Mouse (Mus musculus): ENCODE results near the gene Cuta. TPM values are rescaled to one million over a fixed set of nuclear protein-coding genes. Genes with fewer than 3 reads are reported as not detected.
A peak's percentile ranks its signal among the peaks of the same experiment; 100 is the strongest.

The Cuta gene
- polyA plus RNA-seq, 1 experiment from 2014 or later, result 182 TPM

GRCm38 (mm10) chr17:26970221-26970620 lies 30.9 kb upstream of the Cuta start:
- Histone ChIP-seq H3K27me3 (no peaks in the 10 kb centered on the region), H3K9ac (no peak overlapping the region), H3K36me3 (peaks cover 19% of the 10 kb centered on the region), H3K4me1 (peaks cover 29% of the 10 kb centered on the region), H3K4me3 (no peak overlapping the region), H3K27ac (no peak overlapping the region), H3K9me3 (no peaks in the 10 kb centered on the region), H3K4me2 (no peak overlapping the region)
- WGBS, result 63% methylated on average over 9 of the region's 12 CpGs
- no peak for ATAC-seq (ENCODE audit: borderline replicate concordance, extremely low read depth, low FRiP score, low TSS enrichment)

GRCm38 (mm10) chr17:26969257-26969656 lies 29.9 kb upstream of the Cuta start:
- no peak overlapping the region for H3K4me3 ChIP-seq
- H3K27ac ChIP-seq, result no peak overlapping the region
- ATAC-seq (ENCODE audit: borderline replicate concordance, extremely low read depth, low FRiP score, low TSS enrichment), result no peak
- 74% methylated on average over 6 of the region's 6 CpGs for WGBS
- H3K9ac ChIP-seq, result no peak overlapping the region
- H3K27me3 ChIP-seq, result no peaks in the 10 kb centered on the region
- H3K36me3 ChIP-seq, result peaks cover 18% of the 10 kb centered on the region
- H3K4me1 ChIP-seq, result peaks cover 21% of the 10 kb centered on the region
- no peak overlapping the region for H3K4me2 ChIP-seq
- H3K9me3 ChIP-seq, result no peaks in the 10 kb centered on the region

GRCm38 (mm10) chr17:26968200-26968611 lies 28.8 kb upstream of the Cuta start:
- peaks cover 12% of the 10 kb centered on the region for H3K4me1 ChIP-seq
- H3K9me3 ChIP-seq, result no peaks in the 10 kb centered on the region
- WGBS, result 78% methylated on average over 6 of the region's 6 CpGs
- H3K27ac ChIP-seq, result no peak overlapping the region
- no peak overlapping the region for H3K4me3 ChIP-seq
- no peak for ATAC-seq (ENCODE audit: borderline replicate concordance, extremely low read depth, low FRiP score, low TSS enrichment)
- no peaks in the 10 kb centered on the region for H3K27me3 ChIP-seq
- H3K36me3 ChIP-seq, result peaks cover 22% of the 10 kb centered on the region
- H3K9ac ChIP-seq, result no peak overlapping the region
- H3K4me2 ChIP-seq, result no peak overlapping the region

GRCm38 (mm10) chr17:26967477-26967876 lies 28.1 kb upstream of the Cuta start:
- ATAC-seq (ENCODE audit: borderline replicate concordance, extremely low read depth, low FRiP score, low TSS enrichment), result no peak
- no peaks in the 10 kb centered on the region for H3K9me3 ChIP-seq
- H3K4me1 ChIP-seq, result peaks cover 12% of the 10 kb centered on the region
- no peak overlapping the region for H3K9ac ChIP-seq
- peaks cover 22% of the 10 kb centered on the region for H3K36me3 ChIP-seq
- H3K4me2 ChIP-seq, result no peak overlapping the region
- WGBS, result 88% methylated on average over 6 of the region's 6 CpGs
- no peak overlapping the region for H3K4me3 ChIP-seq
- no peaks in the 10 kb centered on the region for H3K27me3 ChIP-seq
- H3K27ac ChIP-seq, result no peak overlapping the region

- H3K4me1 ChIP-seq, result peaks cover 11% of the 10 kb centered on the region
- no peaks in the 10 kb centered on the region for H3K9me3 ChIP-seq
- no peak overlapping the region for H3K27ac ChIP-seq
- peaks cover 25% of the 10 kb centered on the region for H3K36me3 ChIP-seq
- WGBS, result 84% methylated on average over 11 of the region's 11 CpGs
- H3K9ac ChIP-seq, result no peak overlapping the region
- ATAC-seq (ENCODE audit: borderline replicate concordance, extremely low read depth, low FRiP score, low TSS enrichment), result no peak
- no peak overlapping the region for H3K4me3 ChIP-seq
- H3K27me3 ChIP-seq, result no peaks in the 10 kb centered on the region
- H3K4me2 ChIP-seq, result no peak overlapping the region
Observed at GRCm38 (mm10) chr17:26966993-26967392, 27.6 kb upstream of the Cuta start.

GRCm38 (mm10) chr17:26961572-26962240 lies 22.3 kb upstream of the Cuta start:
- Histone ChIP-seq H3K4me3 (no peak overlapping the region), H3K27me3 (no peaks in the 10 kb centered on the region), H3K36me3 (peaks cover 58% of the 10 kb centered on the region), H3K4me1 (no peaks in the 10 kb centered on the region), H3K9me3 (no peaks in the 10 kb centered on the region), H3K9ac (no peak overlapping the region), H3K27ac (no peak overlapping the region), H3K4me2 (no peak overlapping the region)
- WGBS, result 88% methylated on average over 21 of the region's 21 CpGs
- no peak for ATAC-seq (ENCODE audit: borderline replicate concordance, extremely low read depth, low FRiP score, low TSS enrichment)

- no peak overlapping the region for H3K9ac ChIP-seq
- no peaks in the 10 kb centered on the region for H3K27me3 ChIP-seq
- H3K36me3 ChIP-seq, result peaks cover 59% of the 10 kb centered on the region
- H3K9me3 ChIP-seq, result no peaks in the 10 kb centered on the region
- H3K4me2 ChIP-seq, result no peak overlapping the region
- no peak overlapping the region for H3K4me3 ChIP-seq
- H3K4me1 ChIP-seq, result no peaks in the 10 kb centered on the region
- H3K27ac ChIP-seq, result no peak overlapping the region
- ATAC-seq (ENCODE audit: borderline replicate concordance, extremely low read depth, low FRiP score, low TSS enrichment), result no peak
- 93% methylated on average over 4 of the region's 4 CpGs for WGBS
Observed at GRCm38 (mm10) chr17:26959815-26960214, 20.4 kb upstream of the Cuta start.

GRCm38 (mm10) chr17:26958880-26959279 lies 19.5 kb upstream of the Cuta start:
- Histone ChIP-seq H3K9ac (no peak overlapping the region), H3K4me1 (peaks cover 2% of the 10 kb centered on the region), H3K9me3 (no peaks in the 10 kb centered on the region), H3K4me2 (no peak overlapping the region), H3K4me3 (no peak overlapping the region), H3K27ac (no peak overlapping the region), H3K27me3 (no peaks in the 10 kb centered on the region), H3K36me3 (peaks cover 55% of the 10 kb centered on the region)
- WGBS, result 45% methylated on average over 5 of the region's 5 CpGs
- ATAC-seq (ENCODE audit: borderline replicate concordance, extremely low read depth, low FRiP score, low TSS enrichment), result no peak

GRCm38 (mm10) chr17:26957872-26958271 lies 18.5 kb upstream of the Cuta start:
- Histone ChIP-seq H3K4me3 (no peak overlapping the region), H3K4me1 (peaks cover 12% of the 10 kb centered on the region), H3K4me2 (no peak overlapping the region), H3K9ac (no peak overlapping the region), H3K36me3 (peaks cover 55% of the 10 kb centered on the region), H3K9me3 (no peaks in the 10 kb centered on the region), H3K27me3 (0 out of 2 replicates have a peak, but pooled peaks cover 4% of the 10 kb centered on the region), H3K27ac (no peak overlapping the region)
- WGBS, result 90% methylated on average over 5 of the region's 5 CpGs
- no peak for ATAC-seq (ENCODE audit: borderline replicate concordance, extremely low read depth, low FRiP score, low TSS enrichment)

- WGBS, result 81% methylated on average over 18 of the region's 18 CpGs
- H3K9ac ChIP-seq, result no peak overlapping the region
- H3K4me2 ChIP-seq, result no peak overlapping the region
- no peak overlapping the region for H3K27ac ChIP-seq
- H3K36me3 ChIP-seq, result peaks cover 50% of the 10 kb centered on the region
- peaks cover 22% of the 10 kb centered on the region for H3K4me1 ChIP-seq
- ATAC-seq (ENCODE audit: borderline replicate concordance, extremely low read depth, low FRiP score, low TSS enrichment), result no peak
- 0 out of 2 replicates have a peak, but pooled peaks cover 4% of the 10 kb centered on the region for H3K27me3 ChIP-seq
- no peaks in the 10 kb centered on the region for H3K9me3 ChIP-seq
- H3K4me3 ChIP-seq, result no peak overlapping the region
Observed at GRCm38 (mm10) chr17:26956895-26957294, 17.5 kb upstream of the Cuta start.

GRCm38 (mm10) chr17:26956309-26956708 lies 16.9 kb upstream of the Cuta start:
- H3K9ac ChIP-seq, result no peak overlapping the region
- H3K4me3 ChIP-seq, result no peak overlapping the region
- no peak overlapping the region for H3K27ac ChIP-seq
- no peak for ATAC-seq (ENCODE audit: borderline replicate concordance, extremely low read depth, low FRiP score, low TSS enrichment)
- H3K4me1 ChIP-seq, result peaks cover 28% of the 10 kb centered on the region
- 71% methylated on average over 5 of the region's 5 CpGs for WGBS
- H3K9me3 ChIP-seq, result no peaks in the 10 kb centered on the region
- 0 out of 2 replicates have a peak, but pooled peaks cover 4% of the 10 kb centered on the region for H3K27me3 ChIP-seq
- no peak overlapping the region for H3K4me2 ChIP-seq
- H3K36me3 ChIP-seq, result peaks cover 46% of the 10 kb centered on the region

- no peak for ATAC-seq (ENCODE audit: borderline replicate concordance, extremely low read depth, low FRiP score, low TSS enrichment)
- Histone ChIP-seq H3K27ac (no peak overlapping the region), H3K4me2 (peak overlapping the region; percentile 44), H3K4me1 (peaks cover 53% of the 10 kb centered on the region), H3K36me3 (peaks cover 28% of the 10 kb centered on the region), H3K27me3 (0 out of 2 replicates have a peak, but pooled peaks cover 4% of the 10 kb centered on the region), H3K9me3 (no peaks in the 10 kb centered on the region), H3K9ac (no peak overlapping the region), H3K4me3 (no peak overlapping the region)
- 22% methylated on average over 10 of the region's 16 CpGs for WGBS
Observed at GRCm38 (mm10) chr17:26953726-26954125, 14.4 kb upstream of the Cuta start.

All from lung, embryonic 15.5 days (tissue).